Mouse (Mus musculus) lung, embryonic 16.5 days (tissue): ENCODE results near the gene Prdm8. TPM values are rescaled to one million over a fixed set of nuclear protein-coding genes. Genes with fewer than 3 reads are reported as not detected.
A peak's percentile ranks its signal among the peaks of the same experiment; 100 is the strongest.

ENCODE experiments used
- ATAC-seq: fragments of 200-750 bp; cut with Nextera tagmentation; 2 replicates; pipeline ENCODE4 v1.8.0; 2017; ENCODE audit warnings: low read depth, mild to moderate bottlenecking, moderate library complexity
- H3K27ac ChIP-seq: fragments of 300-500 bp; sonication (generic); 2 replicates; pipeline ENCODE4 v1.5.1; 2014; ENCODE audit warnings: mild to moderate bottlenecking, control low read depth, low read length
- H3K27me3 ChIP-seq: fragments of 300-500 bp; sonication (generic); 2 replicates; pipeline ENCODE4 v1.6.1; 2014; ENCODE audit warnings: low read depth, low read length, mixed read lengths; ENCODE audit not compliant: control insufficient read depth, insufficient read depth
- H3K36me3 ChIP-seq: fragments of 300-500 bp; sonication (generic); 2 replicates; pipeline ENCODE4 v1.6.1; 2014; ENCODE audit warnings: low read length; ENCODE audit not compliant: control insufficient read depth, insufficient read depth
- H3K4me1 ChIP-seq: fragments of 300-500 bp; sonication (generic); replicated peaks from 2 replicates; pipeline ENCODE4 v1.6.1; 2014; ENCODE audit warnings: low read length, mixed read lengths; ENCODE audit not compliant: control insufficient read depth, insufficient read depth
- H3K4me2 ChIP-seq: fragments of 300-500 bp; sonication (generic); 2 replicates; pipeline ENCODE4 v1.6.1; 2014; ENCODE audit warnings: low read depth, low read length, control low read depth
- H3K4me3 ChIP-seq: fragments of 300-500 bp; sonication (generic); 2 replicates; pipeline ENCODE4 v1.5.1; 2014; ENCODE audit warnings: mild to moderate bottlenecking, low read length, control low read depth
- H3K9ac ChIP-seq: fragments of 300-500 bp; sonication (generic); 2 replicates; pipeline ENCODE4 v1.6.1; 2014; ENCODE audit warnings: low read length, control low read depth
- H3K9me3 ChIP-seq: fragments of 300-500 bp; sonication (generic); 2 replicates; pipeline ENCODE4 v1.6.1; 2016; ENCODE audit warnings: low read length; ENCODE audit not compliant: control insufficient read depth
- WGBS: fragments of 180-500 bp; shearing (Covaris S2); extraction: QIAGEN DNeasy Blood & Tissue Kit; methylation state at CpG from one replicate; pipeline ENCODE4 v1.1.7; 2014; 5-methylcytosine and 5-hydroxymethylcytosine counted together
- polyA plus RNA-seq: library from polyadenylated mRNA; unstranded; fragments of >200 nt; fragmentation: Nextera tagmentation; extraction: Ambion mirVana; gene quantifications from 2 replicates; pipeline ENCODE4 v1.2.1, GENCODE M21; 2015

Prdm8 gene
- polyA plus RNA-seq: 0.79 and 0.87 TPM in 2 replicates

DNA sequence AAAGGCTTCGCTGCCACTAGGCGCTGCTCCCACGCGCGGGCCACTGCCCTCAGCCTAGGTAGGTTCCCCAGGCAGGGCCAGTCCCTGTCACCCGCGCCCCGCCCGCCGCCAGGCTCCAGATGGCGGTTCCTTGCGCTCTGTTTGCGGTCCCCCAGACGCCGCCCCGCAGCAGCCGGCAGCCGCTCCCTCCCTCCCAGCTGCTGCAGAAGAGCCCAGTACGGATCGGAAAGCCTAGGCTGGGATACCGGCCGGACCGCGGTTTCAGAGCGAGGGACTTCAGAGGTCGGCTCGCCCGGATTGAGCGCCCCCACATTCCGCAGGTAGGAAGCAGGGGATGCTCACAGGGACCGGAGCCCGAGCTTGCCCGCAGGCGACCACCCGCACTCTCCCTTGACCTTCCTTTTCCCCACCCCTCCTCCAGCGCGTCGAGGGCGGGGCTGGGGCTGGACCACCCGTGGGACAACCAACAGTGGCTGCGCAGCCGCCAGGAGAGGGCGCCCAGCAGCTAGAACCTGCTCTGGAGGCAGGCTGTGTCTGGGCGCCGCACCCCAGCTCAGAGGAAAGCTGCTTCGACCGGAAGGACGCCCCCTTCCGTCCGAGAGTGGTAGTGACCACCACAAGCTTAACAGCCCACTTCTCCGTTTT, at the start of gene Prdm8:
Gene Prdm8 (plus strand): TSS at position 19 of the 645 bp plus-strand sequence.
- Histone ChIP-seq H3K27me3 (peaks cover 57% of the 10 kb centered on the region), H3K9ac (peak within 1 kb of the TSS; percentile 71), H3K36me3 (no peaks in the 10 kb centered on the region), H3K9me3 (no peaks in the 10 kb centered on the region), H3K4me3 (peak within 1 kb of the TSS; percentile 51), H3K27ac (peak within 1 kb of the TSS; percentile 50), H3K4me1 (peaks cover 13% of the 10 kb centered on the region), H3K4me2 (peak within 1 kb of the TSS; percentile 82)
- ATAC-seq: peak; percentile 96
- under 1% methylated on average over 49 of the region's 51 CpGs for WGBS

DNA sequence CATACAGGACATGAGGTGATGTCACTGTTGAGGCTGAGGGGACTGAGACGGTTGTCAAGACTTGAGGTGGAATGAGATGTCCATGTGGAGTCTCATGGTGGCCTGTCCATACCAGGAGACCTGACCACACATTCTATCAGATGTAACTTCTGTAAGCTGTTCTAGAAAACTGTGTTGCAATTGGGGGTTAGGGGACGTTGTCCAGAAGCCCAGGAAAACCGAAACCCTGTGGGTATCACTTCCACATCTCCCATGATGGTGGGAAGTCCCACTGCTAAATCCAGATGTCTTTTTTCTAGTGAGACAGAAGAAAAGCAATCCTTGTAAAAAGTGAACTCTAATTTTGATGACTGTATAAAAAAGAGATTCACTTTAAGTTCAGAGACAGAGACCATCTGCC, 39.9 kb upstream of the Prdm8 start:
- H3K9ac ChIP-seq: no peak overlapping the region
- WGBS: 82% methylated on average over 3 of the region's 3 CpGs
- H3K4me3 ChIP-seq: no peak overlapping the region
- no peaks in the 10 kb centered on the region for H3K4me1 ChIP-seq
- H3K27me3 ChIP-seq: no peaks in the 10 kb centered on the region
- H3K36me3 ChIP-seq: no peaks in the 10 kb centered on the region
- no peak overlapping the region for H3K27ac ChIP-seq
- no peak overlapping the region for H3K4me2 ChIP-seq
- no peaks in the 10 kb centered on the region for H3K9me3 ChIP-seq
- ATAC-seq: no peak

- no peak overlapping the region for H3K4me3 ChIP-seq
- ATAC-seq: no peak
- no peaks in the 10 kb centered on the region for H3K36me3 ChIP-seq
- no peaks in the 10 kb centered on the region for H3K27me3 ChIP-seq
- H3K9me3 ChIP-seq: no peaks in the 10 kb centered on the region
- H3K4me2 ChIP-seq: no peak overlapping the region
- H3K9ac ChIP-seq: no peak overlapping the region
- WGBS: 77% methylated on average over 14 of the region's 14 CpGs
- H3K4me1 ChIP-seq: no peaks in the 10 kb centered on the region
- no peak overlapping the region for H3K27ac ChIP-seq
These were observed 28.3 kb upstream of the Prdm8 start for GRCm38 (mm10) chr5:98138545-98139296.

DNA sequence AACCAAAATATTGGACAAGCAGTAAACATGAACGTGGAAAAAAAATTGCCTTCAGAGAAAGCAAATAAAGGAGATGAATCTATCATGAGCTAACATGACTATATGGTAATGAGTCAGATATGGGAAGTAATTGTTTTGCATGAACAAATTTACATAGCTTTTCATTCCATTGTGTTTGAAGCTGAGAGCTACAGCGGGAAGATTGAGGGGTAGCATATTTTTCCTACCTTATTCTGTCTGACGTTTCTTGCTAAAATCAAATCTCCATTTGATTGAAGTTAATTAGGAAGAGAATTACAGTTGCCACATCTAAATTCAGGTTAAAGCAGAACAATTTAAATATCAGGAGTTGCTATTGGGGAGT, 27.7 kb upstream of the Prdm8 start:
- Histone ChIP-seq H3K9me3 (no peaks in the 10 kb centered on the region), H3K27ac (no peak overlapping the region)
- 81% methylated on average over 3 of the region's 3 CpGs for WGBS

GRCm38 (mm10) chr5:98146895-98147294, 20.1 kb upstream of the Prdm8 start:
- ATAC-seq: no peak
- Histone ChIP-seq H3K4me2 (no peak overlapping the region), H3K9ac (no peak overlapping the region), H3K36me3 (no peaks in the 10 kb centered on the region), H3K4me1 (no peaks in the 10 kb centered on the region), H3K9me3 (no peaks in the 10 kb centered on the region), H3K4me3 (no peak overlapping the region), H3K27me3 (no peaks in the 10 kb centered on the region), H3K27ac (no peak overlapping the region)
- 59% methylated on average over 3 of the region's 3 CpGs for WGBS

More for the DNA sequence above, 27.7 kb upstream of the Prdm8 start:
- no peak overlapping the region for H3K4me2 ChIP-seq
- no peak overlapping the region for H3K4me3 ChIP-seq
- ATAC-seq: no peak
- H3K36me3 ChIP-seq: no peaks in the 10 kb centered on the region
- H3K27me3 ChIP-seq: no peaks in the 10 kb centered on the region
- H3K4me1 ChIP-seq: no peaks in the 10 kb centered on the region
- H3K9ac ChIP-seq: no peak overlapping the region

DNA sequence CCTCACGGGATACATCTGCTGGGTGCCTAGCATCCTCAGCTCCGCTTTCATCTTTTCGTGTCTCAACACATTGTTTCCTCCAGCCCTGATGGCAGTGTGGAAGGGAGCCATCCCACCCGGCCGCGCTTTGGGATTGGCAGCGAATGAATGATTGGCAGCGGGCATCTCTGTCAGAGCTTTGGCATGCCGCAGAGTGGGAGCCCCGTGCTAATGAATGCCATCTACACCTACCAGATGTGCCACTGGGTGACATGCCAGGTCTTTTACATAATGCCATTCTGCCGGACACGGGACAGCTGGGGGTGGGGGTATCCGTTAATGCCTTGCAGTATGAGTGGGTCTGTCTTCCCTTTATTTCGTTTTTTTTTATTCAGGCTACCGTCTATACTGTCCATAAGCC, 882 bp upstream of the Prdm8 start:
- Histone ChIP-seq H3K4me2 (peak overlapping the region; percentile 82), H3K27ac (peak overlapping the region; percentile 50; the same call in 1 of the 2 replicates), H3K36me3 (no peaks in the 10 kb centered on the region), H3K9ac (no peak overlapping the region; the same call in 1 of the 2 replicates), H3K9me3 (no peaks in the 10 kb centered on the region), H3K4me3 (peak overlapping the region; percentile 51), H3K27me3 (peaks cover 45% of the 10 kb centered on the region), H3K4me1 (peaks cover 13% of the 10 kb centered on the region)
- no peak for ATAC-seq
- WGBS: 8% methylated on average over 15 of the region's 15 CpGs

DNA sequence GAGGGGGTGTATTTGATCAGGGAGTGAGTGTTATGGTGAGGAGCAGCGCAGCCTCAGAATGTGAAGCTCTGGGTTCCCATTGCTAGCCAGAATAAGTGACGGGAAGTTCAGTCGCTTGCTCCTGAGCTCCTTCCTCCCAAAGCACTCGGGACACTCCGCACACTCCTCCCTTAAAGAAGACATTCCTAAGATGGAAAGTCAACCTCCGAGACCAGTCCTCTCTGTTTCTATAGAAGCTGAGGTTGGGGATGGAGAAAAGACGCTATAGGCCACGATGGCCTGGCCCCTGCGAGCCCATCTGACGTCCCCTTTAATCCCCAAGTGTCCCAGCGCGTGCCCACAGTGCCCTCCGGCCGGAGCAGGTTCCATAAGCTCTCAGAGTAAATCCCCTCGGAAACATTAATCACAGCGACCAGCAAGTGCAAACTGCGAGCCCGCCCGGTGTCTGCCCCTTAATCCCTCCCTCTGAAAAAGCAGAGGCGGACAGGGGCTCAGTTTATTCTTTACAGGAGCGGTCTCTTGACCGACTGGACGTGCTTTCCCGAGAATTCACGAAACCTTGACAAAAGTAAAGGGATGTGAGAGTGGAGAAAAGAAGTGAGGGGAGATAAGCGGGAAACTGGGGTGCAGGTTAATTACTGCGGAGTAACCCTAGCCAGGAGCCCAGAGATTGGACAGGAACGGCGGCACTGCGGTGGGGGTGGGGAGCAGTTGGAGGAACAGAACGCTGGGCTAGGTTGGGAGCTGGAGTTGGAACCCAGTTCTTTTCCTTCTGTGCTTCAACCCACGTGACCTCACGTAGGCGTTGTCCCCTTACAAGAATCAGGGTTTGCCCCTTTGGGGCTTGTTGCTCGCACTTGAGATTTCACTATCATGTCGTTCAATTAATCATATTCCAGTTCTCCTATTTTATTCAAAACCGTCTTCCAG, 1.6 kb downstream of the Prdm8 start:
- H3K27ac ChIP-seq: peak overlapping the region; percentile 41; the same call in 1 of the 2 replicates
- peak overlapping the region; percentile 50 for H3K9ac ChIP-seq
- H3K4me2 ChIP-seq: peak overlapping the region; percentile 82
- peaks cover 13% of the 10 kb centered on the region for H3K4me1 ChIP-seq
- 1% methylated on average over 37 of the region's 37 CpGs for WGBS
- H3K9me3 ChIP-seq: no peaks in the 10 kb centered on the region
- no peak; the same call in 1 of the 2 replicates for ATAC-seq
- peaks cover 71% of the 10 kb centered on the region for H3K27me3 ChIP-seq
- no peaks in the 10 kb centered on the region for H3K36me3 ChIP-seq
- peak overlapping the region; percentile 51 for H3K4me3 ChIP-seq

- Histone ChIP-seq H3K27me3 (peaks cover 71% of the 10 kb centered on the region), H3K9ac (no peak overlapping the region), H3K9me3 (no peaks in the 10 kb centered on the region), H3K4me3 (peak overlapping the region; percentile 51), H3K36me3 (no peaks in the 10 kb centered on the region), H3K4me1 (peaks cover 13% of the 10 kb centered on the region), H3K4me2 (peak overlapping the region; percentile 82), H3K27ac (no peak overlapping the region)
- WGBS: 9% methylated on average over 30 of the region's 30 CpGs
- no peak for ATAC-seq
These were observed 2.7 kb downstream of the Prdm8 start for GRCm38 (mm10) chr5:98169376-98170351.
